Comparison of ENCODE assay signal across 11 mouse cellular contexts in the genomic region with DNA sequence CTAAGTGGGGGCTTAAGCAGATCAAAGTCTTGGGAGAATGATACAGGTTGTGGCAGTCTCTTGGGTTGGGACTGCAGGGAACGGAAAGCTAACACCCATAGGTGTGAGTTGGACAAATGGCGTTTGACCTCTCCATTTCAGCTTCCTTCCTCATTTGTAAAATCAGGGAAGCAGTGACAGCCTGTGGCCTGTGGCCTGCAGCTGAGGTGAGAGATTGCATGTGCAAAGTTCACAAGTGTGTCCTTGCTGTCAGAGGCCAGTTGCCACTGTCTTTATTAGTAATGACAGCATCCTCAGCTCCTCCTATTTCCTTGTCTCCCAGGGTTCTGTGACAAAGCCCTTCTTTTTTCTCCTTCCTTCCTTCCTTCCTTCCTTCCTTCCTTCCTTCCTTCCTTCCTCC. TPM values are rescaled to one million over a fixed set of nuclear protein-coding genes. Genes with fewer than 3 reads are reported as not detected.
DNase-seq lines count a peak whose midpoint lies in the region; ATAC-seq and TF ChIP-seq lines count a peak whose summit lies in the region.
"Had no signal": no experiment of that assay in that cellular context is flagged by ENCODE, and none has a peak within 500 bp of the region (broad histone marks: within the 10 kb centered on the region; RNA-seq: fewer than 3 reads in every experiment).

No protein-coding gene starts in this region.

- no peak overlapping the region for H3K27ac ChIP-seq in midbrain, postnatal 0 days (ENCODE audit: low read depth, low read length)
- H3K27ac ChIP-seq in midbrain, embryonic 10.5 days (replicated peaks), result no peak overlapping the region; the same call in 1 of the 2 replicates
- H3K27ac ChIP-seq in intestine, postnatal 0 days (ENCODE audit: low read depth, low read length), result peak overlapping the region; percentile 21; the same call in 1 of the 2 replicates
- no peak overlapping the region; the same call in 1 of the 2 replicates for H3K27ac ChIP-seq in left cerebral cortex, adult 2 months
- H3K27ac ChIP-seq: liver, embryonic 12.5 days had no signal

- WGBS in midbrain, postnatal 0 days, result 77% methylated on average over 2 of the region's 2 CpGs
- 82% methylated on average over 2 of the region's 2 CpGs for WGBS in midbrain, embryonic 10.5 days
- 45% methylated on average over 2 of the region's 2 CpGs for WGBS in intestine, postnatal 0 days

- intact Hi-C loops in heart, postnatal 14 days (cut with DNase I), result loop anchor here (5.0 kb wide), 1 partner anchor 40 kb away; no protein-coding TSS in a partner anchor
- intact Hi-C loops in left cerebral cortex, adult 2 months (cut with DNase I), result no loop called here

- TF ChIP-seq CTCF in midbrain, postnatal 0 days (IDR thresholded peaks at IDR 0.05), result no peak
- TF ChIP-seq CTCF in intestine, postnatal 0 days (IDR thresholded peaks at IDR 0.05; ENCODE audit: low read depth), result no peak
- no peak for TF ChIP-seq CTCF in left cerebral cortex, adult 2 months (IDR thresholded peaks at IDR 0.05)

- no peak overlapping the region for H3K9ac ChIP-seq in midbrain, postnatal 0 days (replicated peaks; ENCODE audit: low read length, poor library complexity, severe bottlenecking)
- no peak overlapping the region for H3K9ac ChIP-seq in intestine, postnatal 0 days (ENCODE audit: low read depth, low read length)
- H3K9ac ChIP-seq: liver, embryonic 12.5 days had no signal

- no peaks in the 10 kb centered on the region for H3K9me3 ChIP-seq in midbrain, postnatal 0 days (ENCODE audit: low read length)
- H3K9me3 ChIP-seq in midbrain, embryonic 10.5 days (replicated peaks), result no peaks in the 10 kb centered on the region
- no peaks in the 10 kb centered on the region for H3K9me3 ChIP-seq in intestine, postnatal 0 days (ENCODE audit: control insufficient read depth)
- H3K9me3 ChIP-seq: liver, embryonic 12.5 days had no signal

- peak; percentile 85 for DNase-seq in heart, adult 11 months
- no peak for DNase-seq in heart, postnatal 14 days
- no peak for DNase-seq in midbrain, postnatal 0 days (ENCODE audit: low spot score)
- no peak for DNase-seq in midbrain, embryonic 10.5 days (ENCODE audit: low spot score)
- DNase-seq in left cerebral cortex, adult 8-10 months (ENCODE audit: low spot score in 2 of 2), result no peak
- DNase-seq in frontal cortex, postnatal 36 days (ENCODE audit: low spot score in 2 of 2), result no peak
- no peak for DNase-seq in left cerebral cortex, adult 2 months (ENCODE audit: extremely low spot score in 1 of 2, low spot score in 2 of 2)
- DNase-seq: cerebellum, adult 9-11 months; thymus, postnatal 36 days had no signal

- ATAC-seq in midbrain, postnatal 0 days (ENCODE audit: low FRiP score), result no peak
- peak; percentile 61; the same call in 1 of the 2 replicates for ATAC-seq in intestine, postnatal 0 days
- ATAC-seq: liver, embryonic 12.5 days had no signal

- peak overlapping the region; percentile 24 for H3K4me2 ChIP-seq in midbrain, postnatal 0 days (ENCODE audit: low read depth, low read length, poor library complexity, severe bottlenecking)
- H3K4me2 ChIP-seq in intestine, postnatal 0 days (replicated peaks; ENCODE audit: low read depth), result no peak overlapping the region; the same call in 1 of the 2 replicates
- H3K4me2 ChIP-seq: liver, embryonic 12.5 days had no signal

- no peaks in the 10 kb centered on the region for H3K36me3 ChIP-seq in midbrain, postnatal 0 days (ENCODE audit: insufficient read depth, low read length)
- H3K36me3 ChIP-seq in midbrain, embryonic 10.5 days, result peaks cover 32% of the 10 kb centered on the region
- H3K36me3 ChIP-seq in intestine, postnatal 0 days (ENCODE audit: control insufficient read depth, insufficient read depth), result no peaks in the 10 kb centered on the region; the same call in 1 of the 2 replicates

- no peaks in the 10 kb centered on the region for H3K27me3 ChIP-seq in midbrain, postnatal 0 days (ENCODE audit: insufficient read depth, low read length)
- no peaks in the 10 kb centered on the region for H3K27me3 ChIP-seq in midbrain, embryonic 10.5 days (ENCODE audit: low read depth, poor library complexity, severe bottlenecking)
- H3K27me3 ChIP-seq in intestine, postnatal 0 days (replicated peaks; ENCODE audit: control insufficient read depth, insufficient read depth, low read length), result no peaks in the 10 kb centered on the region

- peaks cover 6% of the 10 kb centered on the region; the same call in 1 of the 2 replicates for H3K4me1 ChIP-seq in midbrain, postnatal 0 days (ENCODE audit: insufficient read depth, low read length)
- H3K4me1 ChIP-seq in midbrain, embryonic 10.5 days, result peaks cover 55% of the 10 kb centered on the region
- H3K4me1 ChIP-seq in intestine, postnatal 0 days (replicated peaks; ENCODE audit: control insufficient read depth, insufficient read depth, low read length), result 0 out of 2 replicates have a peak, but pooled peaks cover 3% of the 10 kb centered on the region

- no peak overlapping the region for H3K4me3 ChIP-seq in midbrain, postnatal 0 days (ENCODE audit: low read depth, low read length)
- H3K4me3 ChIP-seq in midbrain, embryonic 10.5 days, result no peak overlapping the region
- H3K4me3 ChIP-seq in intestine, postnatal 0 days (ENCODE audit: low read depth, low read length), result no peak overlapping the region
- no peak overlapping the region for H3K4me3 ChIP-seq in left cerebral cortex, adult 2 months
- H3K4me3 ChIP-seq: liver, embryonic 12.5 days had no signal

RNA-seq across cellular contexts. Expression of gene Plpp3, which starts 5.5 kb away (rescaled TPM):
- total RNA-seq in heart, postnatal 14 days (2021), result 10 to 100 TPM; 78.5 to 81.2 TPM
- 121 and 148 TPM in 2 replicates for total RNA-seq in midbrain, postnatal 0 days (2014; rRNA removed)
- polyA plus RNA-seq in midbrain, postnatal 0 days (2015; fragmentation: Nextera tagmentation; extraction: Ambion mirVana), result 142 and 152 TPM in 2 replicates
- 44.5 and 55.6 TPM in 2 replicates for polyA plus RNA-seq in midbrain, embryonic 10.5 days (2016; fragmentation: Nextera tagmentation; extraction: Ambion mirVana)
- 84.1 and 84.3 TPM in 2 replicates for polyA plus RNA-seq in intestine, postnatal 0 days (2015; fragmentation: Nextera tagmentation; extraction: Ambion mirVana)
- total RNA-seq in left cerebral cortex, adult 8-10 months (2022), result 100 to 1,000 TPM; 191 to 207 (median 194) TPM
- 100 to 1,000 TPM; 153 to 180 TPM for total RNA-seq in left cerebral cortex, adult 2 months (2021)

RNA-seq across cellular contexts. Expression of gene Prkaa2, which starts 53.0 kb away (rescaled TPM):
- 10 to 100 TPM; 66.3 to 68.0 TPM for total RNA-seq in heart, postnatal 14 days (2021)
- total RNA-seq in midbrain, postnatal 0 days (2014; rRNA removed), result 25.3 and 34.9 TPM in 2 replicates
- polyA plus RNA-seq in midbrain, postnatal 0 days (2015; fragmentation: Nextera tagmentation; extraction: Ambion mirVana), result 16.1 and 18.4 TPM in 2 replicates
- polyA plus RNA-seq in midbrain, embryonic 10.5 days (2016; fragmentation: Nextera tagmentation; extraction: Ambion mirVana), result 1.9 and 2.6 TPM in 2 replicates
- 10.2 and 10.9 TPM in 2 replicates for polyA plus RNA-seq in intestine, postnatal 0 days (2015; fragmentation: Nextera tagmentation; extraction: Ambion mirVana)
- total RNA-seq in left cerebral cortex, adult 8-10 months (2022), result 10 to 100 TPM; 28.1 to 33.4 (median 28.7) TPM
- total RNA-seq in left cerebral cortex, adult 2 months (2021), result 10 to 100 TPM; 31.0 to 35.7 TPM
